Mouse (Mus musculus): ENCODE measurements around the gene Gm12185.
"Not testable (repeated sequence)": the region's sequence is repeated elsewhere in the genome, so short reads cannot be mapped to it uniquely, and the experiment has no call there.

The Gm12185 gene

GRCm38 (mm10) chr11:48918380-48918779, 73.6 kb downstream of the Gm12185 start:
- DNase-seq (ENCODE audit: low read depth, low spot score): no peak

GRCm38 (mm10) chr11:48913611-48914010, 78.4 kb downstream of the Gm12185 start:
- DNase-seq (ENCODE audit: low read depth, low spot score): no peak

- DNase-seq (ENCODE audit: low read depth, low spot score): no peak
These were observed 83.6 kb downstream of the Gm12185 start for GRCm38 (mm10) chr11:48908459-48908858.

- no peak for DNase-seq (ENCODE audit: low read depth, low spot score)
These were observed 90.0 kb downstream of the Gm12185 start, which contains the start of gene Gm5431 for GRCm38 (mm10) chr11:48902021-48902420. Gene Gm5431, minus strand, starts transcription at chr11:48902214.

GRCm38 (mm10) chr11:48901567-48901930, 90.5 kb downstream of the Gm12185 start:
- not testable (repeated sequence) for DNase-seq (ENCODE audit: low read depth, low spot score)

- not testable (repeated sequence) for DNase-seq (ENCODE audit: low read depth, low spot score)
These were observed 91.1 kb downstream of the Gm12185 start for GRCm38 (mm10) chr11:48900654-48901566.

GRCm38 (mm10) chr11:48898812-48899431, 93.1 kb downstream of the Gm12185 start:
- no peak for DNase-seq (ENCODE audit: low read depth, low spot score)

- DNase-seq (ENCODE audit: low read depth, low spot score): peak; percentile 46
These were observed 115.3 kb downstream of the Gm12185 start for GRCm38 (mm10) chr11:48876680-48877079.

- not testable (repeated sequence) for DNase-seq (ENCODE audit: low read depth, low spot score)
These were observed 116.6 kb downstream of the Gm12185 start for GRCm38 (mm10) chr11:48875343-48875837.

GRCm38 (mm10) chr11:48874465-48874864, 117.6 kb downstream of the Gm12185 start:
- DNase-seq (ENCODE audit: low read depth, low spot score): peak; percentile 88

GRCm38 (mm10) chr11:48873591-48874290, 118.3 kb downstream of the Gm12185 start:
- peak; percentile 22 for DNase-seq (ENCODE audit: low read depth, low spot score)

GRCm38 (mm10) chr11:48872695-48873300, 119.2 kb downstream of the Gm12185 start:
- peak; percentile 38 for DNase-seq (ENCODE audit: low read depth, low spot score)

- peak; percentile 59 for DNase-seq (ENCODE audit: low read depth, low spot score)
These were observed 120.0 kb downstream of the Gm12185 start for GRCm38 (mm10) chr11:48871817-48872541.

GRCm38 (mm10) chr11:48871201-48871772, 120.7 kb downstream of the Gm12185 start, which contains the start of gene Irgm1:
Gene Irgm1, minus strand, starts transcription at chr11:48871683.
- DNase-seq (ENCODE audit: low read depth, low spot score): peak; percentile 88

GRCm38 (mm10) chr11:48870781-48871180, 121.2 kb downstream of the Gm12185 start:
- DNase-seq (ENCODE audit: low read depth, low spot score): peak; percentile 40

- DNase-seq (ENCODE audit: low read depth, low spot score): peak; percentile 42
These were observed 122.5 kb downstream of the Gm12185 start for GRCm38 (mm10) chr11:48869380-48870110.

- no peak for DNase-seq (ENCODE audit: low read depth, low spot score)
These were observed 125.5 kb downstream of the Gm12185 start for GRCm38 (mm10) chr11:48866481-48866880.

GRCm38 (mm10) chr11:48863808-48864207, 128.2 kb downstream of the Gm12185 start:
- no peak for DNase-seq (ENCODE audit: low read depth, low spot score)

- no peak for DNase-seq (ENCODE audit: low read depth, low spot score)
These were observed 129.2 kb downstream of the Gm12185 start for GRCm38 (mm10) chr11:48862784-48863319.
